32 mouse cellular contexts compared by ENCODE assay signal in the genomic region with DNA sequence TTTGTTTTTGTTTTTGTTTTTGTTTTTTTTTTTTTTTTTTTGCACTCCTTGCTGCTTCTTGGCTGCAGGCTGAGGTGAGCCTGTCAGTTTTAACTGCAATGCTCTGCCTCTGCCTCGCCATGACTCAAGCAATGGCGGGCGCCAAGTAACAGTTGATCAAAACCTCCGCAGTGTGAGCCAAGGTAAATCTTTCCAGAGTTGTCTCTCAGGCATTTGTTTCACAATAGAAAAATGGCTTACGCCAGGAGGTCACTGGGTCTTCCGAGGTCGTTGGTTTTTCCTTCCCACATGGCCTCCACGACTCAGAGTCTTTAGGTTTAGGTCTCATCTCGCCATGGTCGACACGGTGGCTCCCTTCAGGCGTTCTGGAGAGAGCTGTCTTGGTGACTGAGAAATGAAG. TPM values are rescaled to one million over a fixed set of nuclear protein-coding genes. Genes with fewer than 3 reads are reported as not detected.
DNase-seq lines count a peak whose midpoint lies in the region; ATAC-seq and TF ChIP-seq lines count a peak whose summit lies in the region.
"Had no signal": no experiment of that assay in that cellular context is flagged by ENCODE, and none has a peak within 500 bp of the region (broad histone marks: within the 10 kb centered on the region; RNA-seq: fewer than 3 reads in every experiment).

No protein-coding gene starts in this region.

- 61% methylated on average over 12 of the region's 12 CpGs for WGBS in liver, adult 2 months
- 77% methylated on average over 12 of the region's 12 CpGs for WGBS in liver, postnatal 0 days (ENCODE audit: insufficient replicate concordance)
- 85% methylated on average over 12 of the region's 12 CpGs for WGBS in limb, embryonic 10.5 days

- intact Hi-C loops in left cerebral cortex, postnatal 14 days (cut with DNase I), result no loop called here

- H3K4me3 ChIP-seq in liver, adult 2 months (ENCODE audit: insufficient read depth, low read depth, low read length), result no peak overlapping the region
- no peak overlapping the region for H3K4me3 ChIP-seq in liver, postnatal 0 days (ENCODE audit: low read depth, low read length)
- H3K4me3 ChIP-seq in limb, embryonic 10.5 days, result no peak overlapping the region
- H3K4me3 ChIP-seq: embryonic facial prominence, embryonic 15.5 days; forebrain, embryonic 13.5 days; heart, adult 2 months; heart, embryonic 10.5 days; heart, embryonic 13.5 days had no signal

- H3K27me3 ChIP-seq in liver, adult 2 months (ENCODE audit: control insufficient read depth, insufficient read depth, low read length), result no peaks in the 10 kb centered on the region
- no peaks in the 10 kb centered on the region; the same call in 1 of the 2 replicates for H3K27me3 ChIP-seq in liver, postnatal 0 days (ENCODE audit: insufficient read depth, low read length)
- peaks cover 26% of the 10 kb centered on the region; the same call in 1 of the 2 replicates for H3K27me3 ChIP-seq in limb, embryonic 10.5 days (ENCODE audit: low read depth, poor library complexity, severe bottlenecking)
- H3K27me3 ChIP-seq: forebrain, embryonic 13.5 days; Patski had no signal

- no peak for TF ChIP-seq POLR2A in liver, adult 2 months (IDR thresholded peaks at IDR 0.05; ENCODE audit: extremely low read depth, insufficient read depth, low read length)

- TF ChIP-seq CTCF in liver, adult 2 months (IDR thresholded peaks at IDR 0.05; ENCODE audit: low read depth, low read length), result no peak
- TF ChIP-seq CTCF in liver, postnatal 0 days (IDR thresholded peaks at IDR 0.05; ENCODE audit: low read depth), result no peak

- no peak for TF ChIP-seq EP300 in liver, postnatal 0 days (IDR thresholded peaks at IDR 0.05; ENCODE audit: low read depth)

- no peaks in the 10 kb centered on the region for H3K4me1 ChIP-seq in liver, adult 2 months (ENCODE audit: control insufficient read depth, insufficient read depth, low read length)
- H3K4me1 ChIP-seq in liver, postnatal 0 days (ENCODE audit: insufficient read depth), result no peaks in the 10 kb centered on the region
- peaks cover 37% of the 10 kb centered on the region for H3K4me1 ChIP-seq in limb, embryonic 10.5 days

- no peak overlapping the region for H3K9ac ChIP-seq in liver, adult 2 months (ENCODE audit: low read depth, low read length)
- H3K9ac ChIP-seq in liver, postnatal 0 days (replicated peaks), result no peak overlapping the region
- H3K9ac ChIP-seq: embryonic facial prominence, embryonic 15.5 days; forebrain, embryonic 13.5 days; heart, embryonic 13.5 days; hindbrain, embryonic 14.5 days had no signal

- no peaks in the 10 kb centered on the region for H3K79me2 ChIP-seq in liver, adult 2 months (ENCODE audit: control insufficient read depth, insufficient read depth, low read length)

- no peaks in the 10 kb centered on the region for H3K9me3 ChIP-seq in liver, postnatal 0 days (ENCODE audit: low read length)
- H3K9me3 ChIP-seq in limb, embryonic 10.5 days (replicated peaks), result no peaks in the 10 kb centered on the region
- H3K9me3 ChIP-seq: embryonic facial prominence, embryonic 15.5 days; forebrain, embryonic 13.5 days; heart, embryonic 10.5 days; heart, embryonic 13.5 days had no signal

- no peak overlapping the region for H3K4me2 ChIP-seq in liver, postnatal 0 days (ENCODE audit: low read depth, low read length)
- H3K4me2 ChIP-seq: embryonic facial prominence, embryonic 15.5 days; forebrain, embryonic 13.5 days; heart, embryonic 13.5 days; hindbrain, embryonic 14.5 days had no signal

- H3K27ac ChIP-seq in liver, adult 2 months (replicated peaks; ENCODE audit: insufficient read depth, low read depth, low read length), result no peak overlapping the region
- H3K27ac ChIP-seq in liver, postnatal 0 days (ENCODE audit: low read depth), result no peak overlapping the region
- peak overlapping the region; percentile 58 for H3K27ac ChIP-seq in limb, embryonic 10.5 days
- H3K27ac ChIP-seq: embryonic facial prominence, embryonic 15.5 days; forebrain, embryonic 13.5 days; heart, adult 2 months; heart, embryonic 13.5 days; hindbrain, embryonic 14.5 days had no signal

- DNase-seq in adrenal gland, postnatal 10 days, result peak; percentile 36
- no peak for DNase-seq in adrenal gland, adult 2 months
- DNase-seq in liver, adult 2 months (ENCODE audit: extremely low read depth, low read depth, low spot score), result peak; percentile 84
- no peak for DNase-seq in liver, postnatal 0 days
- no peak for DNase-seq in limb, embryonic 10.5 days (ENCODE audit: low spot score)
- DNase-seq in T-cell, adult 2 months (ENCODE audit: low spot score), result no peak
- no peak for DNase-seq in left cerebral cortex, postnatal 14 days (ENCODE audit: low spot score in 2 of 2)
- DNase-seq: adrenal gland, adult 8-10 months; adrenal gland, postnatal 36 days; cerebellum, adult 11 months; cerebellum, adult 2 months; cerebellum, adult 9-11 months; cerebellum, postnatal 25 days; embryo, embryonic 11 days; gastrocnemius, postnatal 10 days; gastrocnemius, postnatal 36 days; heart, adult 2 months; heart, postnatal 14 days; heart, postnatal 4 days had no signal

- no peaks in the 10 kb centered on the region for H3K36me3 ChIP-seq in liver, adult 2 months (ENCODE audit: control insufficient read depth, insufficient read depth, low read length)
- H3K36me3 ChIP-seq in liver, postnatal 0 days (replicated peaks; ENCODE audit: insufficient read depth, low read length), result no peaks in the 10 kb centered on the region
- H3K36me3 ChIP-seq in limb, embryonic 10.5 days, result no peaks in the 10 kb centered on the region
- H3K36me3 ChIP-seq: embryonic facial prominence, embryonic 15.5 days; heart, embryonic 10.5 days; heart, embryonic 13.5 days had no signal

- no peak for ATAC-seq in liver, postnatal 0 days
- ATAC-seq: forebrain, embryonic 13.5 days; forebrain, embryonic 16.5 days; intestine, postnatal 0 days; Patski had no signal

RNA-seq across cellular contexts. Expression of a gene that starts 6.0 kb away (rescaled TPM):
- not detected for total RNA-seq in adrenal gland, postnatal 10 days (2021)
- total RNA-seq in adrenal gland, adult 2 months (2021), result under 1 TPM in 1 of 2 experiments, not detected in 1; 0.17 TPM
- polyA plus RNA-seq in adrenal gland, adult 2 months (2012; rRNA removed), result 0.41 TPM in 1 of 2 replicates, not detected in the other
- total RNA-seq in liver, adult 2 months (2014; rRNA removed), result not detected in 2 replicates
- not detected in 2 replicates for polyA plus RNA-seq in liver, adult 2 months (2012; rRNA removed)
- polyA plus RNA-seq in liver, postnatal 0 days (2015; fragmentation: Nextera tagmentation; extraction: Ambion mirVana), result not detected in 2 replicates
- polyA plus RNA-seq in limb, embryonic 10.5 days (2016; fragmentation: Nextera tagmentation; extraction: Ambion mirVana), result 0.05 and 0.40 TPM in 2 replicates
- total RNA-seq in left cerebral cortex, postnatal 14 days (2021), result not detected
- total RNA-seq: adrenal gland, adult 8-10 months; adrenal gland, postnatal 36 days; ES-E14; gastrocnemius, adult 18-20 months; gastrocnemius, postnatal 10 days; gastrocnemius, postnatal 36 days had no signal
- polyA plus RNA-seq: cortical plate, adult 2 months; forebrain, embryonic 13.5 days; intestine, embryonic 14.5 days; intestine, postnatal 0 days; Patski had no signal

RNA-seq across cellular contexts. Expression of a gene that starts 32.1 kb away (rescaled TPM):
- total RNA-seq in adrenal gland, postnatal 10 days (2021), result not detected
- not detected for total RNA-seq in adrenal gland, adult 2 months (2021)
- not detected in 2 replicates for polyA plus RNA-seq in adrenal gland, adult 2 months (2012; rRNA removed)
- not detected in 2 replicates for total RNA-seq in liver, adult 2 months (2014; rRNA removed)
- polyA plus RNA-seq in liver, adult 2 months (2012; rRNA removed), result not detected in 2 replicates
- polyA plus RNA-seq in liver, postnatal 0 days (2015; fragmentation: Nextera tagmentation; extraction: Ambion mirVana), result not detected in 2 replicates
- polyA plus RNA-seq in limb, embryonic 10.5 days (2016; fragmentation: Nextera tagmentation; extraction: Ambion mirVana), result 0.13 TPM in 1 of 2 replicates, not detected in the other
- total RNA-seq in left cerebral cortex, postnatal 14 days (2021), result not detected
- total RNA-seq: adrenal gland, postnatal 36 days; ES-E14; gastrocnemius, adult 18-20 months; gastrocnemius, postnatal 10 days; gastrocnemius, postnatal 36 days had no signal
- polyA plus RNA-seq: cerebellum, adult 2 months; cortical plate, adult 2 months; embryonic facial prominence, embryonic 15.5 days; forebrain, embryonic 13.5 days; heart, embryonic 10.5 days; heart, embryonic 13.5 days; hindbrain, embryonic 11.5 days; intestine, embryonic 14.5 days; intestine, postnatal 0 days had no signal

RNA-seq across cellular contexts. Expression of a gene that starts 52.2 kb away (rescaled TPM):
- total RNA-seq in adrenal gland, postnatal 10 days (2021), result 10 to 100 TPM; 50.7 to 53.0 TPM
- 10 to 100 TPM; 69.5 to 72.8 TPM for total RNA-seq in adrenal gland, adult 2 months (2021)
- polyA plus RNA-seq in adrenal gland, adult 2 months (2012; rRNA removed), result 75.0 and 78.7 TPM in 2 replicates
- total RNA-seq in liver, adult 2 months (2014; rRNA removed), result 17.4 and 22.3 TPM in 2 replicates
- 13.6 and 19.2 TPM in 2 replicates for polyA plus RNA-seq in liver, adult 2 months (2012; rRNA removed)
- polyA plus RNA-seq in liver, postnatal 0 days (2015; fragmentation: Nextera tagmentation; extraction: Ambion mirVana), result 42.5 and 47.6 TPM in 2 replicates
- 112 and 114 TPM in 2 replicates for polyA plus RNA-seq in limb, embryonic 10.5 days (2016; fragmentation: Nextera tagmentation; extraction: Ambion mirVana)
- total RNA-seq in left cerebral cortex, postnatal 14 days (2021), result 10 to 100 TPM; 13.4 to 15.3 TPM

Comparison
In these comparisons a context has a peak if more than half of its experiments do, and no peak if none do; other contexts are left out.
1. DNase-seq: peak in adrenal gland, postnatal 10 days (single experiment) and liver, adult 2 months (single experiment); none in adrenal gland, adult 2 months (single experiment), liver, postnatal 0 days (single experiment), limb, embryonic 10.5 days (single experiment), T-cell, adult 2 months (single experiment) and left cerebral cortex, postnatal 14 days (0 of 2).